Mouse (Mus musculus) E14TG2a.4 (cell line): ENCODE results near the gene Aldh8a1.

ENCODE experiments used
- H3K27me3 ChIP-seq: 2 replicates; pipeline ENCODE4 v1.6.1; 2014; ENCODE audit warnings: low read length, control low read depth; ENCODE audit not compliant: insufficient read depth
- H3K36me3 ChIP-seq: 2 replicates; pipeline ENCODE4 v1.6.1; 2014; ENCODE audit warnings: low read length, control low read depth; ENCODE audit not compliant: insufficient read depth
- H3K4me1 ChIP-seq: replicated peaks from 2 replicates; pipeline ENCODE4 v1.6.1; 2014; ENCODE audit warnings: low read depth, low read length, control low read depth
- H3K4me3 ChIP-seq: replicated peaks from 2 replicates; pipeline ENCODE4 v1.5.1; 2014; ENCODE audit warnings: mild to moderate bottlenecking, low read length
- H3K9me3 ChIP-seq: 2 replicates; pipeline ENCODE4 v1.6.1; 2014; ENCODE audit warnings: low read length, control low read depth
- CTCF ChIP-seq: conservative IDR thresholded peaks from 2 replicates; pipeline ENCODE4 v1.5.1; 2014; ENCODE audit warnings: low read length
- NANOG ChIP-seq: IDR thresholded peaks from 2 replicates; pipeline ENCODE4 v1.6.1; 2014; ENCODE audit warnings: borderline replicate concordance, low read length, mixed read lengths
- POU5F1 ChIP-seq: IDR thresholded peaks from 2 replicates; pipeline ENCODE4 v1.6.1; 2014; ENCODE audit warnings: low read length, borderline replicate concordance

The Aldh8a1 gene

GRCm38 (mm10) chr10:21363297-21363696 is 13.8 kb upstream of the Aldh8a1 start:
- H3K4me1 ChIP-seq = peaks cover 10% of the 10 kb centered on the region; the same call in 1 of the 2 replicates
- TF ChIP-seq NANOG (no peak), CTCF (no peak), POU5F1 (no peak)
- no peak overlapping the region for H3K4me3 ChIP-seq
- no peaks in the 10 kb centered on the region for H3K9me3 ChIP-seq
- no peaks in the 10 kb centered on the region for H3K27me3 ChIP-seq
- H3K36me3 ChIP-seq = peaks cover 82% of the 10 kb centered on the region

- no peak for TF ChIP-seq POU5F1
- TF ChIP-seq CTCF = no peak
- no peak for TF ChIP-seq NANOG
- no peaks in the 10 kb centered on the region for H3K27me3 ChIP-seq
- H3K4me3 ChIP-seq = no peak overlapping the region
- no peaks in the 10 kb centered on the region for H3K9me3 ChIP-seq
- peaks cover 86% of the 10 kb centered on the region for H3K36me3 ChIP-seq
- H3K4me1 ChIP-seq = peaks cover 10% of the 10 kb centered on the region; the same call in 1 of the 2 replicates
Observed at GRCm38 (mm10) chr10:21364946-21365345, 12.1 kb upstream of the Aldh8a1 start.

- peaks cover 83% of the 10 kb centered on the region for H3K36me3 ChIP-seq
- no peak overlapping the region for H3K4me3 ChIP-seq
- H3K27me3 ChIP-seq = no peaks in the 10 kb centered on the region
- H3K9me3 ChIP-seq = no peaks in the 10 kb centered on the region
- no peak for TF ChIP-seq NANOG
- TF ChIP-seq POU5F1 = no peak
- no peak for TF ChIP-seq CTCF
- peaks cover 10% of the 10 kb centered on the region; the same call in 1 of the 2 replicates for H3K4me1 ChIP-seq
Observed at GRCm38 (mm10) chr10:21365897-21366296, 11.2 kb upstream of the Aldh8a1 start.

GRCm38 (mm10) chr10:21366471-21366870 is 10.6 kb upstream of the Aldh8a1 start:
- Histone ChIP-seq H3K4me3 (no peak overlapping the region), H3K27me3 (no peaks in the 10 kb centered on the region), H3K9me3 (no peaks in the 10 kb centered on the region), H3K4me1 (peaks cover 10% of the 10 kb centered on the region; the same call in 1 of the 2 replicates), H3K36me3 (peaks cover 79% of the 10 kb centered on the region)
- TF ChIP-seq CTCF (no peak), POU5F1 (no peak), NANOG (no peak)

- H3K9me3 ChIP-seq = no peaks in the 10 kb centered on the region
- peaks cover 70% of the 10 kb centered on the region for H3K36me3 ChIP-seq
- no peak for TF ChIP-seq POU5F1
- peaks cover 10% of the 10 kb centered on the region; the same call in 1 of the 2 replicates for H3K4me1 ChIP-seq
- H3K27me3 ChIP-seq = no peaks in the 10 kb centered on the region
- H3K4me3 ChIP-seq = no peak overlapping the region
Observed at GRCm38 (mm10) chr10:21367481-21367880, 9.6 kb upstream of the Aldh8a1 start.

GRCm38 (mm10) chr10:21369586-21369985 is 7.5 kb upstream of the Aldh8a1 start:
- no peaks in the 10 kb centered on the region for H3K9me3 ChIP-seq
- no peaks in the 10 kb centered on the region for H3K27me3 ChIP-seq
- H3K4me3 ChIP-seq = no peak overlapping the region
- no peak for TF ChIP-seq CTCF
- no peak for TF ChIP-seq NANOG
- TF ChIP-seq POU5F1 = no peak
- peaks cover 20% of the 10 kb centered on the region for H3K4me1 ChIP-seq
- peaks cover 54% of the 10 kb centered on the region for H3K36me3 ChIP-seq

GRCm38 (mm10) chr10:21372271-21372670 is 4.8 kb upstream of the Aldh8a1 start:
- Histone ChIP-seq H3K4me1 (peaks cover 10% of the 10 kb centered on the region), H3K9me3 (no peaks in the 10 kb centered on the region), H3K36me3 (peaks cover 31% of the 10 kb centered on the region), H3K27me3 (no peaks in the 10 kb centered on the region; the same call in 1 of the 2 replicates), H3K4me3 (no peak overlapping the region)
- no peak for TF ChIP-seq NANOG
- TF ChIP-seq POU5F1 = no peak
- TF ChIP-seq CTCF = no peak

GRCm38 (mm10) chr10:21378196-21378944 is 1.3 kb downstream of the Aldh8a1 start:
- Histone ChIP-seq H3K4me3 (no peak overlapping the region), H3K36me3 (no peaks in the 10 kb centered on the region), H3K4me1 (peaks cover 10% of the 10 kb centered on the region; the same call in 1 of the 2 replicates), H3K9me3 (no peaks in the 10 kb centered on the region), H3K27me3 (peaks cover 10% of the 10 kb centered on the region)
- TF ChIP-seq POU5F1 (no peak), NANOG (no peak), CTCF (peak; percentile 59)

GRCm38 (mm10) chr10:21382914-21383313 is 5.8 kb downstream of the Aldh8a1 start:
- Histone ChIP-seq H3K27me3 (peaks cover 10% of the 10 kb centered on the region), H3K4me3 (no peak overlapping the region), H3K36me3 (no peaks in the 10 kb centered on the region), H3K4me1 (no peaks in the 10 kb centered on the region; the same call in 1 of the 2 replicates), H3K9me3 (no peaks in the 10 kb centered on the region)
- TF ChIP-seq NANOG (no peak), POU5F1 (no peak), CTCF (peak; percentile 48)
